In genomic region chr9:117021506-117021905, GRCm38 (mm10) we compare ENCODE assay signal across 24 mouse cellular contexts.
DNase-seq lines count a peak whose midpoint lies in the region; ATAC-seq and TF ChIP-seq lines count a peak whose summit lies in the region.
"Had no signal": no experiment of that assay in that cellular context is flagged by ENCODE, and none has a peak within 500 bp of the region (broad histone marks: within the 10 kb centered on the region; RNA-seq: fewer than 3 reads in every experiment).

No protein-coding gene starts in this region.

- DNase-seq in kidney, adult 2 months: no peak
- DNase-seq in kidney, adult 8-10 months: no peak
- DNase-seq in embryonic facial prominence, embryonic 11.5 days (ENCODE audit: low spot score): peak; percentile 52
- DNase-seq in embryonic facial prominence, embryonic 14.5 days (ENCODE audit: low spot score): peak; percentile 40
- DNase-seq in urinary bladder, postnatal 36 days (ENCODE audit: low spot score in 2 of 2): peak; percentile 65 to 71
- no peak for DNase-seq in spleen, postnatal 36 days (ENCODE audit: low spot score in 2 of 2)
- DNase-seq: adrenal gland, postnatal 25 days; B cell, adult 2 months; cerebellum, adult 11-12 months; cerebellum, adult 9-11 months; embryo, embryonic 11 days; forebrain, postnatal 0 days; kidney, postnatal 36 days; left cerebral cortex, postnatal 4 days; liver, postnatal 0 days; lung, postnatal 4 days had no signal

- TF ChIP-seq CTCF in kidney, adult 2 months (conservative IDR thresholded peaks at IDR 0.05; ENCODE audit: insufficient read depth, insufficient read length, low read depth, low read length): no peak

- 84% methylated on average over 3 of the region's 3 CpGs for WGBS in kidney, adult 2 months
- WGBS in embryonic facial prominence, embryonic 11.5 days: 50% methylated on average over 3 of the region's 3 CpGs
- WGBS in embryonic facial prominence, embryonic 14.5 days: 51% methylated on average over 3 of the region's 3 CpGs
- WGBS in kidney, embryonic 15.5 days: 72% methylated on average over 3 of the region's 3 CpGs

- H3K4me2 ChIP-seq in embryonic facial prominence, embryonic 11.5 days (ENCODE audit: low read depth, low read length): no peak overlapping the region
- H3K4me2 ChIP-seq in embryonic facial prominence, embryonic 14.5 days (ENCODE audit: low read depth, low read length): no peak overlapping the region
- H3K4me2 ChIP-seq in kidney, embryonic 15.5 days: no peak overlapping the region
- H3K4me2 ChIP-seq: intestine, embryonic 15.5 days; liver, embryonic 12.5 days; midbrain, embryonic 13.5 days had no signal

- ATAC-seq in embryonic facial prominence, embryonic 11.5 days (replicated peaks; ENCODE audit: insufficient number of reproducible peaks, low FRiP score, low TSS enrichment, low read depth): no peak
- peak; percentile 71 for ATAC-seq in embryonic facial prominence, embryonic 14.5 days (ENCODE audit: low read depth)
- no peak for ATAC-seq in kidney, embryonic 15.5 days (replicated peaks; ENCODE audit: low FRiP score)
- ATAC-seq: forebrain, postnatal 0 days; hindbrain, embryonic 16.5 days; intestine, embryonic 15.5 days; liver, embryonic 12.5 days; liver, postnatal 0 days; lung, postnatal 0 days; midbrain, embryonic 13.5 days had no signal

- no peaks in the 10 kb centered on the region for H3K9me3 ChIP-seq in embryonic facial prominence, embryonic 11.5 days (replicated peaks; ENCODE audit: control insufficient read depth, low read length)
- H3K9me3 ChIP-seq in embryonic facial prominence, embryonic 14.5 days (ENCODE audit: control insufficient read depth, low read length): no peaks in the 10 kb centered on the region
- no peaks in the 10 kb centered on the region for H3K9me3 ChIP-seq in kidney, embryonic 15.5 days (replicated peaks)
- H3K9me3 ChIP-seq: intestine, embryonic 15.5 days; liver, embryonic 12.5 days; midbrain, embryonic 13.5 days had no signal

- H3K9ac ChIP-seq in embryonic facial prominence, embryonic 11.5 days (replicated peaks; ENCODE audit: low read length): no peak overlapping the region
- no peak overlapping the region for H3K9ac ChIP-seq in embryonic facial prominence, embryonic 14.5 days (ENCODE audit: low read depth, low read length)
- H3K9ac ChIP-seq in kidney, embryonic 15.5 days: no peak overlapping the region
- H3K9ac ChIP-seq: forebrain, postnatal 0 days; intestine, embryonic 15.5 days; liver, embryonic 12.5 days; liver, postnatal 0 days; midbrain, embryonic 13.5 days had no signal

- no peak overlapping the region for H3K4me3 ChIP-seq in kidney, adult 2 months (ENCODE audit: insufficient read depth, low read depth, low read length)
- no peak overlapping the region for H3K4me3 ChIP-seq in embryonic facial prominence, embryonic 11.5 days (ENCODE audit: low read depth, low read length)
- H3K4me3 ChIP-seq in embryonic facial prominence, embryonic 14.5 days (ENCODE audit: low read depth, low read length): no peak overlapping the region
- H3K4me3 ChIP-seq in kidney, embryonic 15.5 days (replicated peaks): no peak overlapping the region
- H3K4me3 ChIP-seq: intestine, embryonic 15.5 days; layer of hippocampus, adult 2 months; liver, embryonic 12.5 days; megakaryocyte, embryonic 14.5 days; midbrain, embryonic 13.5 days had no signal

- H3K36me3 ChIP-seq in kidney, adult 2 months (ENCODE audit: control insufficient read depth, insufficient read depth, low read length): no peaks in the 10 kb centered on the region
- H3K36me3 ChIP-seq in embryonic facial prominence, embryonic 11.5 days (replicated peaks; ENCODE audit: control insufficient read depth, insufficient read depth, low read depth, low read length): no peaks in the 10 kb centered on the region
- no peaks in the 10 kb centered on the region for H3K36me3 ChIP-seq in embryonic facial prominence, embryonic 14.5 days (ENCODE audit: control insufficient read depth, insufficient read depth, low read length)
- no peaks in the 10 kb centered on the region for H3K36me3 ChIP-seq in kidney, embryonic 15.5 days
- H3K36me3 ChIP-seq: intestine, embryonic 15.5 days; liver, embryonic 12.5 days; midbrain, embryonic 13.5 days had no signal

- no peaks in the 10 kb centered on the region for H3K27me3 ChIP-seq in kidney, adult 2 months (replicated peaks; ENCODE audit: control insufficient read depth, insufficient read depth, low read length)
- H3K27me3 ChIP-seq in embryonic facial prominence, embryonic 11.5 days (ENCODE audit: control insufficient read depth, insufficient read depth, low read length): no peaks in the 10 kb centered on the region
- no peaks in the 10 kb centered on the region for H3K27me3 ChIP-seq in embryonic facial prominence, embryonic 14.5 days (replicated peaks; ENCODE audit: control insufficient read depth, insufficient read depth, low read length)
- H3K27me3 ChIP-seq in kidney, embryonic 15.5 days: no peaks in the 10 kb centered on the region
- H3K27me3 ChIP-seq: intestine, embryonic 15.5 days; liver, embryonic 12.5 days; megakaryocyte, embryonic 14.5 days; midbrain, embryonic 13.5 days had no signal

- peaks cover 2% of the 10 kb centered on the region; the same call in 1 of the 2 replicates for H3K4me1 ChIP-seq in kidney, adult 2 months (ENCODE audit: control insufficient read depth, insufficient read depth, low read length)
- H3K4me1 ChIP-seq in embryonic facial prominence, embryonic 11.5 days (ENCODE audit: control insufficient read depth, insufficient read depth, low read length): no peaks in the 10 kb centered on the region
- peaks cover 7% of the 10 kb centered on the region; the same call in 1 of the 2 replicates for H3K4me1 ChIP-seq in embryonic facial prominence, embryonic 14.5 days (ENCODE audit: control insufficient read depth, insufficient read depth, low read length)
- H3K4me1 ChIP-seq in kidney, embryonic 15.5 days: peaks cover 32% of the 10 kb centered on the region
- H3K4me1 ChIP-seq: megakaryocyte, embryonic 14.5 days had no signal

- H3K27ac ChIP-seq in kidney, adult 2 months (ENCODE audit: insufficient read depth, low read depth, low read length): 0 out of 2 replicates have a peak overlapping the region, but pooled peaks have one; percentile 40
- H3K27ac ChIP-seq in embryonic facial prominence, embryonic 11.5 days (replicated peaks; ENCODE audit: low read depth, low read length): no peak overlapping the region
- no peak overlapping the region for H3K27ac ChIP-seq in embryonic facial prominence, embryonic 14.5 days (replicated peaks; ENCODE audit: low read depth, low read length)
- H3K27ac ChIP-seq in kidney, embryonic 15.5 days: no peak overlapping the region
- H3K27ac ChIP-seq: intestine, embryonic 15.5 days; layer of hippocampus, adult 2 months; liver, embryonic 12.5 days; midbrain, embryonic 13.5 days had no signal

- TF ChIP-seq POLR2A in kidney, adult 2 months (IDR thresholded peaks at IDR 0.05; ENCODE audit: low read depth, low read length): no peak

Comparison
In these comparisons a context has a peak if more than half of its experiments do, and no peak if none do; other contexts are left out.
1. DNase-seq: peak in embryonic facial prominence, embryonic 11.5 days (single experiment), embryonic facial prominence, embryonic 14.5 days (single experiment) and urinary bladder, postnatal 36 days (2 of 2); none in kidney, adult 2 months (single experiment), kidney, adult 8-10 months (0 of 2) and spleen, postnatal 36 days (0 of 2).